Mouse (Mus musculus) kidney, postnatal 0 days (tissue): ENCODE measurements at regions not wholly inside any gene's neighbourhood (a gene's known extent, or its start where the extent isn't known, plus 50 kb on each side); places are given as distances from the start of the nearest gene placed in this dataset.

ENCODE experiments used
- ATAC-seq: fragments of 200-750 bp; cut with Nextera tagmentation; replicated peaks from 2 replicates; pipeline ENCODE4 v1.8.0; 2017; ENCODE audit warnings: low read depth, moderate number of reproducible peaks, moderate TSS enrichment, moderate library complexity; ENCODE audit not compliant: low FRiP score
- DNase-seq: peaks from one replicate; pipeline ENCODE4 v3.0.0-alpha.2; 2016; ENCODE audit warnings: low spot score
- H3K27ac ChIP-seq: fragments of 300-500 bp; sonication (generic); 2 replicates; pipeline ENCODE4 v1.5.1; 2014; ENCODE audit warnings: mild to moderate bottlenecking
- H3K27me3 ChIP-seq: fragments of 300-500 bp; sonication (generic); 2 replicates; pipeline ENCODE4 v1.6.1; 2014; ENCODE audit warnings: low read length, mixed read lengths; ENCODE audit not compliant: insufficient read depth
- H3K36me3 ChIP-seq: fragments of 300-500 bp; sonication (generic); 2 replicates; pipeline ENCODE4 v1.6.1; 2014; ENCODE audit warnings: low read length, mixed read lengths; ENCODE audit not compliant: insufficient read depth
- H3K4me1 ChIP-seq: fragments of 300-500 bp; sonication (generic); replicated peaks from 2 replicates; pipeline ENCODE4 v1.6.1; 2014; ENCODE audit warnings: antibody characterized with exemption, low read length, mixed read lengths; ENCODE audit not compliant: insufficient read depth
- H3K4me2 ChIP-seq: fragments of 300-500 bp; sonication (generic); 2 replicates; pipeline ENCODE4 v1.6.1; 2014; ENCODE audit warnings: mild to moderate bottlenecking, low read length, moderate library complexity, mixed read lengths
- H3K4me3 ChIP-seq: fragments of 300-500 bp; sonication (generic); replicated peaks from 2 replicates; pipeline ENCODE4 v1.5.1; 2014; ENCODE audit warnings: low read depth, low read length
- H3K9ac ChIP-seq: fragments of 300-500 bp; sonication (generic); 2 replicates; pipeline ENCODE4 v1.6.1; 2014; ENCODE audit warnings: low read depth, low read length
- H3K9me3 ChIP-seq: fragments of 300-500 bp; sonication (generic); replicated peaks from 2 replicates; pipeline ENCODE4 v1.6.1; 2016; ENCODE audit warnings: low read length, inconsistent platforms, mixed read lengths
- CTCF ChIP-seq: IDR thresholded peaks from 2 replicates; pipeline ENCODE4 v1.5.1; 2016; ENCODE audit warnings: antibody characterized with exemption, low read depth, mild to moderate bottlenecking, moderate library complexity
- WGBS: fragments of 180-500 bp; shearing (Covaris S2); extraction: QIAGEN DNeasy Blood & Tissue Kit; methylation state at CpG from one replicate; pipeline ENCODE4 v1.1.7; 2014; 5-methylcytosine and 5-hydroxymethylcytosine counted together

DNA sequence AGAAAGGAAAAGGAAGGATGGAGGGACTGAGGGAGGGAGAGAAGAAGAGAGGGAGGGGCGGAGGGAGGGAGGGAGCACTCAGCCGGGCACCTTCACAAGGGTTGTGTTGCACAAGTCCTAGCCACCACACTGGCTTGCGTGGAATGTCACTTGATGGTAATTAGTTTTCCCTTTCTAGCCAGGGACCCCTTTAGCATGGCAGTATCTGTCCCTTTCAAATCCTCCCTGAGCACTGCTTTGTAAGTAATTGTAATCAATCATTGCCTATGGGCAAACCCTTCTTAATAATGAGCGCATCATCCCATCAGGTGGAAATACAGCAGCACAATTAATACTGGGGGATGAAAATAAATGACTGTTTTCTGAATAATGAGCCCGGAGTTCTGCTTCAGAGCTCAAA is 68.5 kb upstream of the Arhgap5 start:
- no peaks in the 10 kb centered on the region for H3K27me3 ChIP-seq
- no peaks in the 10 kb centered on the region for H3K36me3 ChIP-seq
- no peak for ATAC-seq
- H3K4me2 ChIP-seq, result peak overlapping the region; percentile 1; the same call in 1 of the 2 replicates
- 0 out of 2 replicates have a peak, but pooled peaks cover 4% of the 10 kb centered on the region for H3K4me1 ChIP-seq
- H3K4me3 ChIP-seq, result no peak overlapping the region
- no peak overlapping the region for H3K27ac ChIP-seq
- H3K9me3 ChIP-seq, result no peaks in the 10 kb centered on the region
- DNase-seq, result no peak
- H3K9ac ChIP-seq, result no peak overlapping the region
- TF ChIP-seq CTCF, result no peak
- 62% methylated on average over 5 of the region's 5 CpGs for WGBS

- H3K9ac ChIP-seq, result no peak overlapping the region
- peak overlapping the region; percentile 1; the same call in 1 of the 2 replicates for H3K4me2 ChIP-seq
- H3K4me1 ChIP-seq, result 0 out of 2 replicates have a peak, but pooled peaks cover 4% of the 10 kb centered on the region
- DNase-seq, result peak; percentile 30
- H3K4me3 ChIP-seq, result no peak overlapping the region
- no peak for TF ChIP-seq CTCF
- ATAC-seq, result peak; percentile 66
- no peaks in the 10 kb centered on the region for H3K27me3 ChIP-seq
- whole genome bisulfite sequencing, result 42% methylated on average over 16 of the region's 16 CpGs
- H3K36me3 ChIP-seq, result no peaks in the 10 kb centered on the region
- H3K27ac ChIP-seq, result no peak overlapping the region
- no peaks in the 10 kb centered on the region for H3K9me3 ChIP-seq
Observed at GRCm38 (mm10) chr12:52435795-52436211, 68.0 kb upstream of the Arhgap5 start.

- no peaks in the 10 kb centered on the region for H3K27me3 ChIP-seq
- no peak overlapping the region for H3K4me3 ChIP-seq
- no peak overlapping the region for H3K9ac ChIP-seq
- H3K4me2 ChIP-seq, result no peak overlapping the region
- H3K36me3 ChIP-seq, result no peaks in the 10 kb centered on the region
- DNase-seq (no peak), ATAC-seq (no peak)
- 0 out of 2 replicates have a peak, but pooled peaks cover 4% of the 10 kb centered on the region for H3K4me1 ChIP-seq
- no peak overlapping the region for H3K27ac ChIP-seq
- H3K9me3 ChIP-seq, result no peaks in the 10 kb centered on the region
- 83% methylated on average over 4 of the region's 4 CpGs for WGBS
- no peak for TF ChIP-seq CTCF
Observed at GRCm38 (mm10) chr12:52436941-52437340, 66.8 kb upstream of the Arhgap5 start.

- no peaks in the 10 kb centered on the region for H3K36me3 ChIP-seq
- H3K4me3 ChIP-seq, result no peak overlapping the region
- H3K27me3 ChIP-seq, result no peaks in the 10 kb centered on the region
- H3K4me2 ChIP-seq, result no peak overlapping the region
- 0 out of 2 replicates have a peak, but pooled peaks cover 4% of the 10 kb centered on the region for H3K4me1 ChIP-seq
- no peaks in the 10 kb centered on the region for H3K9me3 ChIP-seq
- DNase-seq, result no peak
- no peak for ATAC-seq
- no peak for TF ChIP-seq CTCF
- H3K9ac ChIP-seq, result no peak overlapping the region
- WGBS, result 68% methylated on average over 1 of the region's 1 CpGs
- H3K27ac ChIP-seq, result no peak overlapping the region
Observed at GRCm38 (mm10) chr12:52439241-52439640, 64.5 kb upstream of the Arhgap5 start.

DNA sequence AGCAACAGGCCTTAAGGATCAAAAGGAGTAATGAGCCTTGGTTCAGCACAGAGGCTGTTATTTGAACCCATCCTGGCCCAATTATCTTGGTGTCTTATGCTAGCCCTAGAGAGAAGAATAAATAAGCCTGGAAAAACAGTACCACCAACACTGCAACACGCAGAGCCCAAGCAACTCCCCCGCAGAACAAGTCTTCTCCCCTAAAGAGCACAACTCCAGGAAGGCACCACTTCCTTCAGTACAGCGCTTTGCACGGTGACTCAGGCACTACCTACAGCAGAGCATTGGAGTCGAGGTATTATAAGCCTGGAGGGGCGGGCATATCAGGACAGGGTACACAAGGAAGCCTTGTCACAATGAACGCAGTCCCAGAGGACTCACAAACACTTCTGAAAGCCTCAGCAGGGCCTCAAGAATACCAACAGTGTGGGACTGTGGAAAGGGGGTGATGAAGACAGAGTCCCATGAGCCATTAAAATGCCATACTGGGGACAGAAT is 62.9 kb upstream of the Arhgap5 start:
- Histone ChIP-seq H3K27me3 (no peaks in the 10 kb centered on the region), H3K36me3 (no peaks in the 10 kb centered on the region), H3K4me1 (0 out of 2 replicates have a peak, but pooled peaks cover 2% of the 10 kb centered on the region), H3K9me3 (no peaks in the 10 kb centered on the region), H3K4me3 (no peak overlapping the region), H3K27ac (no peak overlapping the region), H3K9ac (no peak overlapping the region), H3K4me2 (no peak overlapping the region)
- ATAC-seq (no peak), DNase-seq (peak; percentile 44)
- 46% methylated on average over 7 of the region's 7 CpGs for WGBS
- TF ChIP-seq CTCF, result no peak

- Histone ChIP-seq H3K9me3 (no peaks in the 10 kb centered on the region), H3K4me1 (no peaks in the 10 kb centered on the region), H3K36me3 (no peaks in the 10 kb centered on the region), H3K4me3 (no peak overlapping the region), H3K27ac (no peak overlapping the region), H3K27me3 (no peaks in the 10 kb centered on the region), H3K4me2 (no peak overlapping the region), H3K9ac (no peak overlapping the region)
- DNase-seq (no peak), ATAC-seq (no peak)
- TF ChIP-seq CTCF, result no peak
- 85% methylated on average over 5 of the region's 5 CpGs for WGBS
Observed at GRCm38 (mm10) chr12:52442337-52442736, 61.4 kb upstream of the Arhgap5 start.

- Histone ChIP-seq H3K27ac (peak overlapping the region; percentile 84), H3K9me3 (no peaks in the 10 kb centered on the region), H3K4me1 (no peaks in the 10 kb centered on the region), H3K27me3 (no peaks in the 10 kb centered on the region), H3K4me3 (no peak overlapping the region), H3K36me3 (no peaks in the 10 kb centered on the region), H3K4me2 (no peak overlapping the region), H3K9ac (no peak overlapping the region)
- DNase-seq, result no peak
- no peak for TF ChIP-seq CTCF
- WGBS, result 42% methylated on average over 2 of the region's 2 CpGs
- ATAC-seq, result no peak
Observed at GRCm38 (mm10) chr12:52445731-52446130, 58.0 kb upstream of the Arhgap5 start.
